In genomic region chr7:126704121-126704980, GRCm38 (mm10) we compare ENCODE assay signal across 8 mouse cellular contexts. TPM values are rescaled to one million over a fixed set of nuclear protein-coding genes. Genes with fewer than 3 reads are reported as not detected.
DNase-seq lines count a peak whose midpoint lies in the region; ATAC-seq and TF ChIP-seq lines count a peak whose summit lies in the region.

No protein-coding gene starts in this region.

- H3K4me1 ChIP-seq in embryonic facial prominence, embryonic 14.5 days (ENCODE audit: control insufficient read depth, insufficient read depth, low read length): peaks cover 13% of the 10 kb centered on the region
- peaks cover 20% of the 10 kb centered on the region for H3K4me1 ChIP-seq in heart, embryonic 13.5 days
- peaks cover 13% of the 10 kb centered on the region for H3K4me1 ChIP-seq in liver, embryonic 16.5 days (ENCODE audit: control insufficient read depth, low read depth, low read length)
- peaks cover 12% of the 10 kb centered on the region for H3K4me1 ChIP-seq in neural tube, embryonic 11.5 days (ENCODE audit: control insufficient read depth, insufficient read depth, low read length)
- H3K4me1 ChIP-seq in stomach, postnatal 0 days (replicated peaks; ENCODE audit: control insufficient read depth, insufficient read depth): no peaks in the 10 kb centered on the region

- peak overlapping the region; percentile 48 for H3K4me3 ChIP-seq in embryonic facial prominence, embryonic 14.5 days (ENCODE audit: low read depth, low read length)
- peak overlapping the region; percentile 51 for H3K4me3 ChIP-seq in heart, embryonic 13.5 days
- peak overlapping the region; percentile 59 for H3K4me3 ChIP-seq in liver, embryonic 16.5 days (ENCODE audit: low read depth, low read length)
- H3K4me3 ChIP-seq in neural tube, embryonic 11.5 days (ENCODE audit: low read depth, low read length): peak overlapping the region; percentile 60
- H3K4me3 ChIP-seq in stomach, postnatal 0 days (ENCODE audit: low read depth, low read length): peak overlapping the region; percentile 31

- TF ChIP-seq CTCF in stomach, postnatal 0 days (IDR thresholded peaks at IDR 0.05; ENCODE audit: low read depth): no peak; the same call in 1 of the 2 replicates

- H3K9me3 ChIP-seq in embryonic facial prominence, embryonic 14.5 days (ENCODE audit: control insufficient read depth, low read length): 0 out of 2 replicates have a peak, but pooled peaks cover 5% of the 10 kb centered on the region
- H3K9me3 ChIP-seq in heart, embryonic 13.5 days: no peaks in the 10 kb centered on the region
- H3K9me3 ChIP-seq in liver, embryonic 16.5 days (replicated peaks; ENCODE audit: control insufficient read depth, low read length): no peaks in the 10 kb centered on the region; the same call in 1 of the 2 replicates
- H3K9me3 ChIP-seq in neural tube, embryonic 11.5 days (ENCODE audit: control insufficient read depth, low read length): no peaks in the 10 kb centered on the region
- H3K9me3 ChIP-seq in stomach, postnatal 0 days (ENCODE audit: control insufficient read depth, low read length): no peaks in the 10 kb centered on the region

- no peak for TF ChIP-seq EP300 in stomach, postnatal 0 days (optimal IDR thresholded peaks at IDR 0.05)

- DNase-seq in A20 (ENCODE audit: low read depth, low spot score): peak; percentile 94
- peak; percentile 79 to 86 for DNase-seq in adrenal gland, postnatal 36 days
- DNase-seq in embryonic facial prominence, embryonic 14.5 days (ENCODE audit: low spot score): peak; percentile 85
- DNase-seq in layer of hippocampus, adult 11-12 months (ENCODE audit: low spot score): peak; percentile 92
- peak; percentile 82 for DNase-seq in neural tube, embryonic 11.5 days (ENCODE audit: low spot score)
- peak; percentile 72 for DNase-seq in stomach, postnatal 0 days (ENCODE audit: low spot score)

- no peaks in the 10 kb centered on the region for H3K36me3 ChIP-seq in embryonic facial prominence, embryonic 14.5 days (ENCODE audit: control insufficient read depth, insufficient read depth, low read length)
- H3K36me3 ChIP-seq in heart, embryonic 13.5 days: no peaks in the 10 kb centered on the region
- no peaks in the 10 kb centered on the region for H3K36me3 ChIP-seq in liver, embryonic 16.5 days (ENCODE audit: control insufficient read depth, insufficient read depth)
- no peaks in the 10 kb centered on the region for H3K36me3 ChIP-seq in neural tube, embryonic 11.5 days (ENCODE audit: control insufficient read depth, insufficient read depth, low read length)
- no peaks in the 10 kb centered on the region for H3K36me3 ChIP-seq in stomach, postnatal 0 days (ENCODE audit: control insufficient read depth, insufficient read depth, low read length)

- H3K9ac ChIP-seq in embryonic facial prominence, embryonic 14.5 days (ENCODE audit: low read depth, low read length): peak overlapping the region; percentile 60
- peak overlapping the region; percentile 66 for H3K9ac ChIP-seq in heart, embryonic 13.5 days
- peak overlapping the region; percentile 53 for H3K9ac ChIP-seq in liver, embryonic 16.5 days (ENCODE audit: low read depth, low read length)
- peak overlapping the region; percentile 76 for H3K9ac ChIP-seq in neural tube, embryonic 11.5 days (ENCODE audit: low read length)
- H3K9ac ChIP-seq in stomach, postnatal 0 days (ENCODE audit: low read length): peak overlapping the region; percentile 18

- peak overlapping the region; percentile 92 for H3K4me2 ChIP-seq in embryonic facial prominence, embryonic 14.5 days (ENCODE audit: low read depth, low read length)
- peak overlapping the region; percentile 77 for H3K4me2 ChIP-seq in heart, embryonic 13.5 days
- peak overlapping the region; percentile 55 for H3K4me2 ChIP-seq in liver, embryonic 16.5 days (ENCODE audit: low read depth, low read length)
- H3K4me2 ChIP-seq in neural tube, embryonic 11.5 days (ENCODE audit: low read depth): peak overlapping the region; percentile 96
- H3K4me2 ChIP-seq in stomach, postnatal 0 days (replicated peaks; ENCODE audit: low read depth): peak overlapping the region; percentile 65

- peak; percentile 86 for ATAC-seq in embryonic facial prominence, embryonic 14.5 days (ENCODE audit: low read depth)
- ATAC-seq in heart, embryonic 13.5 days (ENCODE audit: extremely low read depth, insufficient number of reproducible peaks, low FRiP score, low TSS enrichment): no peak
- ATAC-seq in liver, embryonic 16.5 days (ENCODE audit: low read depth): peak; percentile 56
- peak; percentile 54; the same call in 1 of the 2 replicates for ATAC-seq in neural tube, embryonic 11.5 days (ENCODE audit: insufficient read depth, low FRiP score, low TSS enrichment)
- peak; percentile 50; the same call in 1 of the 2 replicates for ATAC-seq in stomach, postnatal 0 days (ENCODE audit: low FRiP score, low TSS enrichment)

- 3% methylated on average over 31 of the region's 39 CpGs for WGBS in embryonic facial prominence, embryonic 14.5 days
- WGBS in heart, embryonic 13.5 days: 3% methylated on average over 39 of the region's 39 CpGs
- WGBS in liver, embryonic 16.5 days (ENCODE audit: insufficient replicate concordance): 2% methylated on average over 39 of the region's 39 CpGs
- 2% methylated on average over 39 of the region's 39 CpGs for WGBS in neural tube, embryonic 11.5 days
- 4% methylated on average over 38 of the region's 39 CpGs for WGBS in stomach, postnatal 0 days

- no peak overlapping the region for H3K27ac ChIP-seq in embryonic facial prominence, embryonic 14.5 days (replicated peaks; ENCODE audit: low read depth, low read length)
- H3K27ac ChIP-seq in heart, embryonic 13.5 days (replicated peaks): no peak overlapping the region
- peak overlapping the region; percentile 73 for H3K27ac ChIP-seq in liver, embryonic 16.5 days (ENCODE audit: low read length)
- no peak overlapping the region for H3K27ac ChIP-seq in neural tube, embryonic 11.5 days (ENCODE audit: low read depth, low read length)
- no peak overlapping the region for H3K27ac ChIP-seq in stomach, postnatal 0 days (replicated peaks)

- peaks cover 19% of the 10 kb centered on the region; the same call in 1 of the 2 replicates for H3K27me3 ChIP-seq in embryonic facial prominence, embryonic 14.5 days (replicated peaks; ENCODE audit: control insufficient read depth, insufficient read depth, low read length)
- H3K27me3 ChIP-seq in heart, embryonic 13.5 days (replicated peaks): peaks cover 51% of the 10 kb centered on the region
- peaks cover 17% of the 10 kb centered on the region for H3K27me3 ChIP-seq in liver, embryonic 16.5 days (ENCODE audit: control insufficient read depth, insufficient read depth, low read depth, low read length)
- H3K27me3 ChIP-seq in neural tube, embryonic 11.5 days (ENCODE audit: control insufficient read depth, insufficient read depth, low read length): 0 out of 2 replicates have a peak, but pooled peaks cover 5% of the 10 kb centered on the region
- no peaks in the 10 kb centered on the region for H3K27me3 ChIP-seq in stomach, postnatal 0 days (ENCODE audit: control insufficient read depth, insufficient read depth, low read length)

RNA-seq across cellular contexts. Expression of gene Coro1a, which starts 3.2 kb away (rescaled TPM):
- 10 to 100 TPM; 10.1 to 11.6 TPM for total RNA-seq in adrenal gland, postnatal 36 days (2021)
- polyA plus RNA-seq in embryonic facial prominence, embryonic 14.5 days (2014; fragmentation: Nextera tagmentation; extraction: Ambion mirVana): 44.9 and 45.2 TPM in 2 replicates
- 11.8 and 16.6 TPM in 2 replicates for polyA plus RNA-seq in heart, embryonic 13.5 days (2015; fragmentation: Nextera tagmentation; extraction: Ambion mirVana)
- polyA plus RNA-seq in liver, embryonic 16.5 days (2015; fragmentation: Nextera tagmentation; extraction: Ambion mirVana): 98.9 and 105 TPM in 2 replicates
- 50.6 and 52.5 TPM in 2 replicates for polyA plus RNA-seq in neural tube, embryonic 11.5 days (2014; fragmentation: Nextera tagmentation; extraction: Ambion mirVana)
- 15.7 and 16.9 TPM in 2 replicates for polyA plus RNA-seq in stomach, postnatal 0 days (2015; fragmentation: Nextera tagmentation; extraction: Ambion mirVana)

RNA-seq across cellular contexts. Expression of gene Slx1b, which starts 8.8 kb away (rescaled TPM):
- 10 to 100 TPM in 1 of 2 experiments, 1 to 10 TPM in 1; 8.7 to 14.8 TPM for total RNA-seq in adrenal gland, postnatal 36 days (2021)
- polyA plus RNA-seq in embryonic facial prominence, embryonic 14.5 days (2014; fragmentation: Nextera tagmentation; extraction: Ambion mirVana): 5.3 and 6.4 TPM in 2 replicates
- 6.9 and 7.1 TPM in 2 replicates for polyA plus RNA-seq in heart, embryonic 13.5 days (2015; fragmentation: Nextera tagmentation; extraction: Ambion mirVana)
- 2.4 and 2.8 TPM in 2 replicates for polyA plus RNA-seq in liver, embryonic 16.5 days (2015; fragmentation: Nextera tagmentation; extraction: Ambion mirVana)
- polyA plus RNA-seq in neural tube, embryonic 11.5 days (2014; fragmentation: Nextera tagmentation; extraction: Ambion mirVana): 10.6 and 11.7 TPM in 2 replicates
- 6.1 and 6.2 TPM in 2 replicates for polyA plus RNA-seq in stomach, postnatal 0 days (2015; fragmentation: Nextera tagmentation; extraction: Ambion mirVana)

RNA-seq across cellular contexts. Expression of gene Bola2, which starts 9.2 kb away (rescaled TPM):
- 10 to 100 TPM; 94.8 to 98.1 TPM for total RNA-seq in adrenal gland, postnatal 36 days (2021)
- 108 and 130 TPM in 2 replicates for polyA plus RNA-seq in embryonic facial prominence, embryonic 14.5 days (2014; fragmentation: Nextera tagmentation; extraction: Ambion mirVana)
- polyA plus RNA-seq in heart, embryonic 13.5 days (2015; fragmentation: Nextera tagmentation; extraction: Ambion mirVana): 109 and 124 TPM in 2 replicates
- 72.6 and 78.4 TPM in 2 replicates for polyA plus RNA-seq in liver, embryonic 16.5 days (2015; fragmentation: Nextera tagmentation; extraction: Ambion mirVana)
- 159 and 165 TPM in 2 replicates for polyA plus RNA-seq in neural tube, embryonic 11.5 days (2014; fragmentation: Nextera tagmentation; extraction: Ambion mirVana)
- polyA plus RNA-seq in stomach, postnatal 0 days (2015; fragmentation: Nextera tagmentation; extraction: Ambion mirVana): 92.3 and 93.4 TPM in 2 replicates

RNA-seq across cellular contexts. Expression of gene Sult1a1, which starts 28.1 kb away (rescaled TPM):
- 10 to 100 TPM; 34.1 to 52.7 TPM for total RNA-seq in adrenal gland, postnatal 36 days (2021)
- 13.5 and 17.9 TPM in 2 replicates for polyA plus RNA-seq in embryonic facial prominence, embryonic 14.5 days (2014; fragmentation: Nextera tagmentation; extraction: Ambion mirVana)
- 5.8 and 6.2 TPM in 2 replicates for polyA plus RNA-seq in heart, embryonic 13.5 days (2015; fragmentation: Nextera tagmentation; extraction: Ambion mirVana)
- polyA plus RNA-seq in liver, embryonic 16.5 days (2015; fragmentation: Nextera tagmentation; extraction: Ambion mirVana): 69.5 and 88.7 TPM in 2 replicates
- not detected in 2 replicates for polyA plus RNA-seq in neural tube, embryonic 11.5 days (2014; fragmentation: Nextera tagmentation; extraction: Ambion mirVana)
- polyA plus RNA-seq in stomach, postnatal 0 days (2015; fragmentation: Nextera tagmentation; extraction: Ambion mirVana): 10.9 and 12.4 TPM in 2 replicates

RNA-seq across cellular contexts. Expression of gene Mapk3, which starts 55.0 kb away (rescaled TPM):
- 100 to 1,000 TPM; 129 to 150 TPM for total RNA-seq in adrenal gland, postnatal 36 days (2021)
- 61.9 and 62.3 TPM in 2 replicates for polyA plus RNA-seq in embryonic facial prominence, embryonic 14.5 days (2014; fragmentation: Nextera tagmentation; extraction: Ambion mirVana)
- 57.5 and 65.5 TPM in 2 replicates for polyA plus RNA-seq in heart, embryonic 13.5 days (2015; fragmentation: Nextera tagmentation; extraction: Ambion mirVana)
- 19.6 and 22.3 TPM in 2 replicates for polyA plus RNA-seq in liver, embryonic 16.5 days (2015; fragmentation: Nextera tagmentation; extraction: Ambion mirVana)
- polyA plus RNA-seq in neural tube, embryonic 11.5 days (2014; fragmentation: Nextera tagmentation; extraction: Ambion mirVana): 55.3 and 58.0 TPM in 2 replicates
- polyA plus RNA-seq in stomach, postnatal 0 days (2015; fragmentation: Nextera tagmentation; extraction: Ambion mirVana): 114 and 116 TPM in 2 replicates

Comparison
In these comparisons a context has a peak if more than half of its experiments do, and no peak if none do; other contexts are left out.
1. H3K9ac ChIP-seq: peak in every context shown above with its lines; median percentile 76 in neural tube, embryonic 11.5 days; 66 in heart, embryonic 13.5 days; 60 in embryonic facial prominence, embryonic 14.5 days; 53 in liver, embryonic 16.5 days; 18 in stomach, postnatal 0 days.